Mouse (Mus musculus): ENCODE measurements around the gene Ecm1.
A peak's percentile ranks its signal among the peaks of the same experiment; 100 is the strongest.

Ecm1 gene

DNA sequence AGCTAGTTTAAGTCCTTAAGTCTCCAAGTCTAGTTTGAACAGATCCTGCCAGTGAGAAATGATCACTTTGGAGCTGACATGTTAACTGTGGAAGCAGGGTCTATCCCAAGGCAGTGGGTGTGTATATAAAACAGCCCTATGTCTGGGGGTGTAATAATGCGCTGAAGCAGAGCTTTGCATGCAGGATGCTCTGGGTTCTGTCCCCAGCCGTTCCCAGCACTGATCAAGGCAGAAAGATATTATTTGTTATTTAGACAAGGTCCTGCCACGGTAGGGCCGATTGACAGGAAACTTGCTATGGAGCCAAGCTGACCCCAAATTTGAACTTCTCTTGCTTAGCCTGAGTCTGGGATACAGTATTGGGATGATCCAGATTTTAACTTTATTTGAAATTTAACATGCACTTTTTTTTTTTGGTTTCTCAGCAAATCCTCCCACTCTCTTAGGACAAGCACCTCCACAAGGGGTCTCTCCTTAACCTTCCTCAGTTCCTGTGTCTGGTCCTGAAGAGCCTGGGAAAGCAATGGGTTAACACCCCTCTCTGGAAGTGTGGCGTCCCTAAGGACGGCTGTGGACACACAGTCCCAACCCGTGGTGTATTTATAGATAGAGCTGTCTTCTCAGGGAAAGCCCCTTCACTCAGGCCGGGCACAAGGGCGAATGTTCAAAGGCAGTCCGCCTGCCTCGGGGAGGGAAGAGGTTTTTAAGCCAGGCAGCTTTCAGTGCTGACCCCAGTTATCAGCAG is 50.0 kb downstream of the Ecm1 start:
- DNase-seq, result no peak

DNA sequence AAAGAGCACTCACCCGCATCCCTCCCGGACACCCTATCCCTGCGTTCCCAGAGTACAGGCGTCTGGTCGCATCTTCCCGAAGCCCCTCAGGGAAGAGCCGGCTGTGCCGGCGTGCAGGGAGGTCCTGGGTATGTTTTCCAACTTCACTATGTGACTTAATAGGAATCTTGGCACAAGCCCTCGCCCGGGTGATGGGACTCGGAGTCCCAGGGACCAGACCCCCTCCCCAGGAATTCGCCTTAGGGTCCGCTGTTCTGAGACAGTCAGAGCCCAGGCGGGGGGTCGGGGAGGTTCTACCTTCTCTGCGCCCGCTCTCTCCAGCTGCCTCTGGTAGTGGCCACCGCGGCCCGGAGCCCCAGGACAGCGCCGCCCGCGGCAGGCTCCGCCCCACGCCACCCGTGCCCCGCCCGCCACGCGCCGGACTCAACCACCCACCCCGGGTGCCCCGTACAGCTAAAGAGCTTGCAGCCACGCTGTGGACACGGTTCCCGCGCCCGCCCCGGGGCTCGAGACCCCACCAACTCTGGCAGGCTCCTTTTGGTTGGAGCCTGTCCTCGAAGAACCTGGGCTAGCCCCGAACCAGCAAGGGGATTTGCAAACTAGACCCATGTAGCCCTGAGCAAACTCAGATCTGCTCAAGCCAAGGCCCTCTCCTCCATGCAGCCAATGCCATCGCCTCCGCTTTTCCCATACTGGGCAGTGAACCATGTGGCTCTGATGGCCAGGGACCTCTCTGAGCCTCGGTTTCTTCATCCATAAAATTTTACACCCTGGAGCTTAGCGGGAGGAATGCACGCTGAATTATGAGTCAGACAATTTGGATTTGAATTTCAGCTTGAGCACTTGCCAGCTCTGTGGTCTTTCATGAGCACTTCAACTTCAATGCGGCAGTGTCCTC is 51.6 kb downstream of the Ecm1 start, which contains the start of gene Adamtsl4:
Gene Adamtsl4 (minus strand): TSS at position 394 of the 898 bp plus-strand sequence.
- peak; percentile 54 to 78 for DNase-seq

DNA sequence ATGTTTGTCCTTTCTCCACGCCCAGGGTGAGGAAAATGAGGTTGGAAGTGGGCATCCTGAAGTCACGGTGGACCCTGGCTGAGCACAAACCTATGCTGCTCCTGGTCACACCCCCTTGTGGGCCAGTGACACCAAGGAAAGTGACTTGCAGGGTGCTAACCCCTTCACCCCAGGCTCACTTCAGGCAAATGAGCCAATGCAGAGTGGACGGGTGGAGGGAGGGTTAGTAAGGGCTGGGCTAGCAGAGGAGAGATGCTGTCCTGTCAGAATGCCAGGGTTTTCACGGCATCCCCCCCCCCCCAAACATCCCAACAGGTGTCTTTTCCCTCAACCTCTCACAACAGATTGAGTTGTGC is 52.2 kb downstream of the Ecm1 start:
- DNase-seq, result no peak

DNA sequence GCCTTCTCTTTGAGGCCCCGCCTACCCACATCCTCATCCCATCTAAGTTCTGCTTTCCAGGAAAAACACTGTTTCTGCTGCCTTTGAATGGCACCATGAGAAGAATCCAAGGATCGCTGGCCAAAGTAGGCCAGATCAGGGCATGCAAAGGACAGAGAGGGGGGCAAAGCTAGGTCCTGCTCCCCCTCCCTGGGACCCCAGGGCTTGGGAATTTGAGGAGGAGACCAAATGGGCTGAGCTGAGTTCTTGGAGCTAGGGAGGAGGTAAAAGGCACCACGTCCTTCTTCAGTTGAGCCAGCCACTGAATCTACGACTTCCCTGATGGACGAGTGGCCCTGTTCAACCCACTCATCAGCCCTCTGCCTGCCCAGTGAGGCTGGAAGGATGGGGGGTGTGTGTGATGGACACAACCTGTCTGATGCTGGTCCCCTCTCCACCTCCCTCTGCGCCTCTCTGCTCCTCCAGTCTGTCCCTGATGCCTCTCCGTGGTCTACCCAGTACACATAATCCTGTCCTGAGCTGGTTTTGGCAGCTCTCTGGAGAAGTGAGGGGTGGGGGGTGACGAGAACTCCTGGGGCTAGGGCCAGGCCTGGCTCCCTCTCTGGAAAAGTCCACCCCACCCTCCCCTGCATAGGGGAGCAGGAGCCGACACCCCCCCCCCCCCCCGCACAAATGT is 52.7 kb downstream of the Ecm1 start:
- no peak for DNase-seq

DNA sequence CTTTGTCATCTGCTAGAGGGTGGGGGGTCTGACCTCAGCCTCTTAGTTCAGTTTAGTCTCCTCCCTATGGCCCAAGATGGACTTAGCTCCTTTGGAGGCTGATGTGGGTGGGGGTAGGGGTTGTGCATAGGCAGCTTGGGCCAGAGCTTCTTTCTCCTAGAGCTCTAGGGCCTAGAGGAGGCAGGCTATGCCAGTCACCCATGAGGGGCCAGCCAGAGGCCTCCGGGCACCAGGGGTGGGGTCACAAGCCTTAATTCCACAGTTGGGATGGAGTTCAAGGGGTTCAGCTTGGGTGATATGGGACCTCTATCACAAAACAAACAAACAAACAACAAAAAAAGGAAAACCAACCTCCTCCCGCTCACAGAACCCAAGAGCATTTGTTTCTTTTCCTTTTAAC is 53.7 kb downstream of the Ecm1 start:
- DNase-seq, result no peak

DNA sequence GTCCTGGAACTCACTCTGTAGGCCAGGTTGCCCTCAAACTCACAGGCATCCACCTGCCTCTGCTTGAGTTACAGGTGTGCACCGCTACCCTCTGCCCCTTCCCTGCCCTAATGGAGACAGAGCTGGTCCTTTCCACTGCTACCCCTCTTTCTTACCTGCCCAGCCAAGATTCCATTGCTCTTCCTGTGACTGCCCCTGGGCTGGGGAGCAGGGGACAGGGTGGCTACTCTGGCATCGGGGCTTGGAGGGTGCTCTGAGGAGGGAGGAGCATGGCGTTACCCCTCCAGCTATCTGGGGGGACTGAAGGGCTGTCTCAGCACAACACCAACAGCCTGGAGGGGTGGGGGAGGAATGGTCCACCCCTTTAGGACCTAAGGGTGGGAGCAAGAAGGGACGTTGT is 54.1 kb downstream of the Ecm1 start:
- no peak for DNase-seq

DNA sequence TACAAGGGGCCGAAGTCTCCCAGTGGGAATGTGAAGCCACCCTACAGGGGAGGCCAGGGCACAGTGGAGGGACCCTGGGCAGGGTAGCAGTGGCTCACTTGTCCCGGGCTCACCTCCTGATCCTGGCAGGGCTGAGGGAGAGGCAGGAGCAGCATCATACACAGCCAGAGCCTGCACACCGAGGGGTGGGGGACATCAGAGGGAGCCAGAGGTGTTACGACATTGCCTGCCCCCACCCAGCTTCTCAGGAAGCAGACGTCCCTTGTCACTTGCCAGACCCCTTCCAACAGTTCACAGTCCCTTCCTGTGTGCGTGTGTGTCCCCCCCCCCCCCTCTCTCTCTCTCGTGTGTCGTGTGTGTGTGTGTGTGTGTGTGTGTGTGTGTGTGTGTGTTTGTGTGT is 54.5 kb downstream of the Ecm1 start:
- DNase-seq, result no peak

All from spleen, adult 18-20 months (tissue).